Mouse (Mus musculus) limb, embryonic 14.5 days (tissue): ENCODE measurements around the gene Taar8a. TPM values are rescaled to one million over a fixed set of nuclear protein-coding genes. Genes with fewer than 3 reads are reported as not detected.
"Not testable (repeated sequence)": the region's sequence is repeated elsewhere in the genome, so short reads cannot be mapped to it uniquely, and the experiment has no call there.

Source experiments
- ATAC-seq: fragments of 200-750 bp; cut with Nextera tagmentation; 2 replicates; pipeline ENCODE4 v1.8.0; 2017; ENCODE audit warnings: low read depth, moderate number of reproducible peaks, moderate TSS enrichment; ENCODE audit not compliant: low FRiP score
- DNase-seq: peaks from one replicate; pipeline ENCODE4 v3.0.0-alpha.2; 2015; ENCODE audit warnings: low spot score
- H3K27ac ChIP-seq: fragments of 300-500 bp; sonication (generic); replicated peaks from 2 replicates; pipeline ENCODE4 v1.5.1; 2014; ENCODE audit warnings: low read depth, mild to moderate bottlenecking, low read length, moderate library complexity, mixed read lengths
- H3K27me3 ChIP-seq: fragments of 300-500 bp; sonication (generic); 2 replicates; pipeline ENCODE4 v1.6.1; 2014; ENCODE audit warnings: low read length, mixed read lengths; ENCODE audit not compliant: control insufficient read depth, insufficient read depth
- H3K36me3 ChIP-seq: fragments of 300-500 bp; sonication (generic); 2 replicates; pipeline ENCODE4 v1.6.1; 2014; ENCODE audit warnings: mild to moderate bottlenecking, low read length, moderate library complexity, mixed read lengths; ENCODE audit not compliant: control insufficient read depth, insufficient read depth
- H3K4me1 ChIP-seq: fragments of 300-500 bp; sonication (generic); 2 replicates; pipeline ENCODE4 v1.6.1; 2014; ENCODE audit warnings: antibody characterized with exemption, low read length, mixed read lengths; ENCODE audit not compliant: control insufficient read depth, insufficient read depth
- H3K4me2 ChIP-seq: fragments of 300-500 bp; sonication (generic); replicated peaks from 2 replicates; pipeline ENCODE4 v1.6.1; 2014; ENCODE audit warnings: low read depth, mild to moderate bottlenecking, low read length, moderate library complexity; ENCODE audit not compliant: severe bottlenecking
- H3K4me3 ChIP-seq: fragments of 300-500 bp; sonication (generic); replicated peaks from 2 replicates; pipeline ENCODE4 v1.5.1; 2014; ENCODE audit warnings: low read length
- H3K9ac ChIP-seq: fragments of 300-500 bp; sonication (generic); 2 replicates; pipeline ENCODE4 v1.6.1; 2014; ENCODE audit warnings: mild to moderate bottlenecking, low read depth, low read length, moderate library complexity; ENCODE audit not compliant: severe bottlenecking
- H3K9me3 ChIP-seq: fragments of 300-500 bp; sonication (generic); 2 replicates; pipeline ENCODE4 v1.6.1; 2016; ENCODE audit warnings: low read length; ENCODE audit not compliant: control insufficient read depth
- POLR2A ChIP-seq: fragments of 200-500 bp; IDR thresholded peaks from 2 replicates; pipeline ENCODE4 v1.8.0; 2012; ENCODE audit warnings: inconsistent platforms, mild to moderate bottlenecking, moderate library complexity, borderline replicate concordance; ENCODE audit not compliant: insufficient read depth, insufficient read length; ENCODE audit errors: extremely low read depth
- WGBS: fragments of 180-500 bp; shearing (Covaris S2); extraction: QIAGEN DNeasy Blood & Tissue Kit; methylation state at CpG from one replicate; pipeline ENCODE4 v1.1.7; 2014; 5-methylcytosine and 5-hydroxymethylcytosine counted together
- polyA plus RNA-seq, 2 experiments: library from polyadenylated mRNA; depleted of rRNA in 1 of 2; stranded (reverse) in 1 of 2; unstranded in 1 of 2; fragments of >200 nt; fragmentation: Nextera tagmentation in 1 of 2; extraction: Ambion mirVana in 1 of 2; gene quantifications; 2 replicates each; pipeline versions ENCODE4 v1.2.1 to v1.2.3; 2012 to 2014

The Taar8a gene
- polyA plus RNA-seq (2012; rRNA removed) (not detected in 2 replicates), polyA plus RNA-seq (2014; fragmentation: Nextera tagmentation; extraction: Ambion mirVana) (not detected in 2 replicates)

GRCm38 (mm10) chr10:24076200-24076599 is at the start of gene Taar8a:
Gene Taar8a (plus strand): TSS chr10:24076500.
- 81% methylated on average over 2 of the region's 4 CpGs for WGBS

GRCm38 (mm10) chr10:24026922-24027321 is 49.4 kb upstream of the Taar8a start, which contains the start of gene Taar7d:
Gene Taar7d (plus strand): TSS chr10:24027222.
- Histone ChIP-seq H3K27ac (no peak within 1 kb of the TSS), H3K36me3 (no peaks in the 10 kb centered on the region), H3K4me1 (no peaks in the 10 kb centered on the region), H3K9me3 (no peaks in the 10 kb centered on the region), H3K27me3 (no peaks in the 10 kb centered on the region), H3K4me2 (no peak within 1 kb of the TSS), H3K4me3 (no peak within 1 kb of the TSS), H3K9ac (no peak within 1 kb of the TSS)
- DNase-seq (no peak), ATAC-seq (no peak)
- TF ChIP-seq POLR2A: no peak

More at GRCm38 (mm10) chr10:24076200-24076599, at the start of gene Taar8a:
- DNase-seq, H3K9me3 ChIP-seq, ATAC-seq, H3K36me3 ChIP-seq, H3K9ac ChIP-seq, H3K27me3 ChIP-seq, H3K4me2 ChIP-seq, H3K27ac ChIP-seq, H3K4me3 ChIP-seq, H3K4me1 ChIP-seq: not testable (repeated sequence)

- Histone ChIP-seq H3K4me1 (no peaks in the 10 kb centered on the region), H3K9ac (no peak overlapping the region), H3K4me2 (no peak overlapping the region), H3K36me3 (no peaks in the 10 kb centered on the region), H3K27me3 (no peaks in the 10 kb centered on the region), H3K9me3 (no peaks in the 10 kb centered on the region), H3K27ac (no peak overlapping the region), H3K4me3 (no peak overlapping the region)
- ATAC-seq: no peak
- DNase-seq: no peak
- TF ChIP-seq POLR2A: no peak
These were observed 45.0 kb upstream of the Taar8a start for GRCm38 (mm10) chr10:24031347-24031746.

- WGBS: 88% methylated on average over 2 of the region's 2 CpGs
These were observed 39.0 kb upstream of the Taar8a start, which contains the start of gene Taar7e for GRCm38 (mm10) chr10:24037314-24037713. Gene Taar7e (plus strand): TSS chr10:24037614.

GRCm38 (mm10) chr10:24040120-24040869 is 36.0 kb upstream of the Taar8a start:
- no peaks in the 10 kb centered on the region for H3K27me3 ChIP-seq
- no peak for ATAC-seq

More at GRCm38 (mm10) chr10:24037314-24037713, 39.0 kb upstream of the Taar8a start, which contains the start of gene Taar7e:
- H3K4me1 ChIP-seq: no peaks in the 10 kb centered on the region
- ATAC-seq: no peak
- TF ChIP-seq POLR2A: no peak
- H3K27me3 ChIP-seq: no peaks in the 10 kb centered on the region
- no peak within 1 kb of the TSS for H3K4me3 ChIP-seq
- no peak within 1 kb of the TSS for H3K9ac ChIP-seq
- no peak within 1 kb of the TSS for H3K4me2 ChIP-seq
- no peak within 1 kb of the TSS for H3K27ac ChIP-seq
- no peaks in the 10 kb centered on the region for H3K9me3 ChIP-seq
- no peaks in the 10 kb centered on the region for H3K36me3 ChIP-seq
- no peak for DNase-seq

More at GRCm38 (mm10) chr10:24040120-24040869, 36.0 kb upstream of the Taar8a start:
- TF ChIP-seq POLR2A: no peak
- Histone ChIP-seq H3K4me1 (no peaks in the 10 kb centered on the region), H3K27ac (no peak overlapping the region), H3K9me3 (no peaks in the 10 kb centered on the region), H3K4me3 (no peak overlapping the region), H3K9ac (no peak overlapping the region), H3K36me3 (no peaks in the 10 kb centered on the region), H3K4me2 (no peak overlapping the region)
- WGBS: 72% methylated on average over 2 of the region's 2 CpGs
- DNase-seq: no peak
